Mouse (Mus musculus): ENCODE measurements at regions not wholly inside any gene's neighbourhood (a gene's known extent, or its start where the extent isn't known, plus 50 kb on each side); places are given as distances from the start of the nearest gene placed in this dataset.
A peak's percentile ranks its signal among the peaks of the same experiment; 100 is the strongest.

GRCm38 (mm10) chr17:31775037-31775436, 80.6 kb downstream of the Sik1 start:
- no peak for DNase-seq (ENCODE audit: low read depth, low spot score)
- WGBS, result 82% methylated on average over 5 of the region's 5 CpGs

- no peak for DNase-seq (ENCODE audit: low read depth, low spot score)
- 40% methylated on average over 3 of the region's 3 CpGs for WGBS
Measured at GRCm38 (mm10) chr17:31775966-31776365, 79.6 kb downstream of the Sik1 start.

- 60% methylated on average over 9 of the region's 9 CpGs for WGBS
- DNase-seq (ENCODE audit: low read depth, low spot score), result no peak
Measured at GRCm38 (mm10) chr17:31776949-31777607, 78.5 kb downstream of the Sik1 start.

- DNase-seq (ENCODE audit: low read depth, low spot score), result no peak
- WGBS, result 71% methylated on average over 5 of the region's 5 CpGs
Measured at GRCm38 (mm10) chr17:31777751-31778150, 77.9 kb downstream of the Sik1 start.

GRCm38 (mm10) chr17:31779466-31779865, 76.1 kb downstream of the Sik1 start:
- WGBS, result 67% methylated on average over 3 of the region's 3 CpGs
- no peak for DNase-seq (ENCODE audit: low read depth, low spot score)

- 60% methylated on average over 6 of the region's 6 CpGs for WGBS
- no peak for DNase-seq (ENCODE audit: low read depth, low spot score)
Measured at GRCm38 (mm10) chr17:31782251-31782650, 73.4 kb downstream of the Sik1 start.

GRCm38 (mm10) chr17:31783071-31783470, 72.5 kb downstream of the Sik1 start:
- no peak for DNase-seq (ENCODE audit: low read depth, low spot score)
- WGBS, result 93% methylated on average over 5 of the region's 5 CpGs

- no peak for DNase-seq (ENCODE audit: low read depth, low spot score)
Measured at GRCm38 (mm10) chr17:31788316-31788715, 67.3 kb downstream of the Sik1 start.

GRCm38 (mm10) chr17:31789068-31789583, 66.5 kb downstream of the Sik1 start:
- 52% methylated on average over 9 of the region's 9 CpGs for WGBS
- no peak for DNase-seq (ENCODE audit: low read depth, low spot score)

More at GRCm38 (mm10) chr17:31788316-31788715, 67.3 kb downstream of the Sik1 start:
- WGBS, result 97% methylated on average over 3 of the region's 3 CpGs

- 59% methylated on average over 5 of the region's 5 CpGs for WGBS
- no peak for DNase-seq (ENCODE audit: low read depth, low spot score)
Measured at GRCm38 (mm10) chr17:31789906-31790279, 65.7 kb downstream of the Sik1 start.

GRCm38 (mm10) chr17:31790280-31791063, 65.1 kb downstream of the Sik1 start:
- DNase-seq (ENCODE audit: low read depth, low spot score), result no peak
- 51% methylated on average over 22 of the region's 22 CpGs for WGBS

- no peak for DNase-seq (ENCODE audit: low read depth, low spot score)
- 97% methylated on average over 17 of the region's 17 CpGs for WGBS
Measured at GRCm38 (mm10) chr17:31791656-31792055, 63.9 kb downstream of the Sik1 start.

GRCm38 (mm10) chr17:31793040-31793439, 62.6 kb downstream of the Sik1 start:
- no peak for DNase-seq (ENCODE audit: low read depth, low spot score)
- 84% methylated on average over 5 of the region's 5 CpGs for WGBS

GRCm38 (mm10) chr17:31793521-31793920, 62.1 kb downstream of the Sik1 start:
- 16% methylated on average over 10 of the region's 10 CpGs for WGBS
- DNase-seq (ENCODE audit: low read depth, low spot score), result peak; percentile 19

GRCm38 (mm10) chr17:31793964-31794363, 61.6 kb downstream of the Sik1 start:
- WGBS, result 45% methylated on average over 4 of the region's 4 CpGs
- DNase-seq (ENCODE audit: low read depth, low spot score), result no peak

Data from large intestine, adult 2 months (tissue).